In genomic region chr9:75072361-75072760, GRCm38 (mm10) we compare ENCODE assay signal across 8 mouse cellular contexts. TPM values are rescaled to one million over a fixed set of nuclear protein-coding genes. Genes with fewer than 3 reads are reported as not detected.
DNase-seq lines count a peak whose midpoint lies in the region; ATAC-seq and TF ChIP-seq lines count a peak whose summit lies in the region.

No protein-coding gene starts in this region.

- WGBS in limb, embryonic 14.5 days: 31% methylated on average over 3 of the region's 3 CpGs
- WGBS in stomach, postnatal 0 days: 35% methylated on average over 3 of the region's 3 CpGs

- no peak overlapping the region for H3K9ac ChIP-seq in limb, embryonic 14.5 days (ENCODE audit: low read depth, low read length, severe bottlenecking)
- 0 out of 2 replicates have a peak overlapping the region, but pooled peaks have one; percentile 78 for H3K9ac ChIP-seq in stomach, postnatal 0 days (ENCODE audit: low read length)

- ATAC-seq in limb, embryonic 14.5 days (ENCODE audit: low FRiP score, low read depth): no peak
- no peak for ATAC-seq in stomach, postnatal 0 days (ENCODE audit: low FRiP score, low TSS enrichment)

- no peak for TF ChIP-seq POLR2A in limb, embryonic 14.5 days (IDR thresholded peaks at IDR 0.05; ENCODE audit: borderline replicate concordance, extremely low read depth, insufficient read depth, insufficient read length)

- H3K4me2 ChIP-seq in limb, embryonic 14.5 days (replicated peaks; ENCODE audit: low read depth, low read length, severe bottlenecking): peak overlapping the region; percentile 85
- peak overlapping the region; percentile 95 for H3K4me2 ChIP-seq in stomach, postnatal 0 days (replicated peaks; ENCODE audit: low read depth)

- no peaks in the 10 kb centered on the region for H3K27me3 ChIP-seq in limb, embryonic 14.5 days (ENCODE audit: control insufficient read depth, insufficient read depth, low read length)
- H3K27me3 ChIP-seq in stomach, postnatal 0 days (ENCODE audit: control insufficient read depth, insufficient read depth, low read length): no peaks in the 10 kb centered on the region

- no peaks in the 10 kb centered on the region for H3K9me3 ChIP-seq in limb, embryonic 14.5 days (ENCODE audit: control insufficient read depth, low read length)
- H3K9me3 ChIP-seq in stomach, postnatal 0 days (ENCODE audit: control insufficient read depth, low read length): no peaks in the 10 kb centered on the region

- no peak for TF ChIP-seq EP300 in stomach, postnatal 0 days (optimal IDR thresholded peaks at IDR 0.05)

- DNase-seq in cerebellum, adult 9-10 months: peak; percentile 54
- no peak for DNase-seq in cerebellum, adult 9-11 months
- DNase-seq in retina, embryonic 14.5 days (ENCODE audit: low spot score): peak; percentile 3
- DNase-seq in retina, postnatal 1 day: no peak
- DNase-seq in limb, embryonic 14.5 days (ENCODE audit: low spot score): no peak
- no peak for DNase-seq in stomach, postnatal 0 days (ENCODE audit: low spot score)
- DNase-seq in thymus, adult 18-20 months: no peak
- DNase-seq in embryo, embryonic 10.5 days (ENCODE audit: low spot score): no peak

- no peaks in the 10 kb centered on the region for H3K36me3 ChIP-seq in limb, embryonic 14.5 days (ENCODE audit: control insufficient read depth, insufficient read depth, low read length)
- H3K36me3 ChIP-seq in stomach, postnatal 0 days (ENCODE audit: control insufficient read depth, insufficient read depth, low read length): no peaks in the 10 kb centered on the region

- no peak for TF ChIP-seq CTCF in stomach, postnatal 0 days (IDR thresholded peaks at IDR 0.05; ENCODE audit: low read depth)

- no peak overlapping the region for H3K27ac ChIP-seq in limb, embryonic 14.5 days (replicated peaks; ENCODE audit: low read depth, low read length)
- no peak overlapping the region for H3K27ac ChIP-seq in stomach, postnatal 0 days (replicated peaks)

- H3K4me1 ChIP-seq in limb, embryonic 14.5 days (ENCODE audit: control insufficient read depth, insufficient read depth, low read length): peaks cover 4% of the 10 kb centered on the region; the same call in 1 of the 2 replicates
- H3K4me1 ChIP-seq in stomach, postnatal 0 days (replicated peaks; ENCODE audit: control insufficient read depth, insufficient read depth): 0 out of 2 replicates have a peak, but pooled peaks cover 2% of the 10 kb centered on the region

- H3K4me3 ChIP-seq in limb, embryonic 14.5 days (replicated peaks; ENCODE audit: low read length): peak overlapping the region; percentile 82
- peak overlapping the region; percentile 73 for H3K4me3 ChIP-seq in stomach, postnatal 0 days (ENCODE audit: low read depth, low read length)

RNA-seq across cellular contexts. Expression of gene Myo5a, which starts 1.5 kb away (rescaled TPM):
- 23.6 and 28.0 TPM in 2 replicates for polyA plus RNA-seq in limb, embryonic 14.5 days (2012; rRNA removed)
- 20.0 and 26.3 TPM in 2 replicates for polyA plus RNA-seq in limb, embryonic 14.5 days (2014; fragmentation: Nextera tagmentation; extraction: Ambion mirVana)
- 4.3 and 4.9 TPM in 2 replicates for polyA plus RNA-seq in stomach, postnatal 0 days (2015; fragmentation: Nextera tagmentation; extraction: Ambion mirVana)

RNA-seq across cellular contexts. Expression of gene Arpp19, which starts 34.9 kb away (rescaled TPM):
- polyA plus RNA-seq in limb, embryonic 14.5 days (2012; rRNA removed): 64.5 and 73.2 TPM in 2 replicates
- 280 and 290 TPM in 2 replicates for polyA plus RNA-seq in limb, embryonic 14.5 days (2014; fragmentation: Nextera tagmentation; extraction: Ambion mirVana)
- polyA plus RNA-seq in stomach, postnatal 0 days (2015; fragmentation: Nextera tagmentation; extraction: Ambion mirVana): 301 and 327 TPM in 2 replicates

Comparison
In these comparisons a context has a peak if more than half of its experiments do, and no peak if none do; other contexts are left out.
1. DNase-seq: peak in cerebellum, adult 9-10 months (single experiment) and retina, embryonic 14.5 days (single experiment); none in cerebellum, adult 9-11 months (single experiment), retina, postnatal 1 day (single experiment), limb, embryonic 14.5 days (single experiment), stomach, postnatal 0 days (single experiment), thymus, adult 18-20 months (0 of 2) and embryo, embryonic 10.5 days (single experiment).